Mouse (Mus musculus): Measurements from ENCODE around the gene Cldn14. TPM values are rescaled to one million over a fixed set of nuclear protein-coding genes. Genes with fewer than 3 reads are reported as not detected.

Gene Cldn14
- polyA plus RNA-seq, 1 experiment from 2014 or later: 0.12 TPM

- no peaks in the 10 kb centered on the region for H3K36me3 ChIP-seq (ENCODE audit: insufficient read depth, low read length)
- H3K9ac ChIP-seq (replicated peaks; ENCODE audit: low read length): no peak overlapping the region
- H3K27ac ChIP-seq (ENCODE audit: low read length): no peak overlapping the region
- peaks cover 14% of the 10 kb centered on the region for H3K4me1 ChIP-seq (ENCODE audit: insufficient read depth, low read length)
- no peak for ATAC-seq (ENCODE audit: low FRiP score, low TSS enrichment)
- H3K27me3 ChIP-seq (ENCODE audit: insufficient read depth, low read length): no peaks in the 10 kb centered on the region; the same call in 1 of the 2 replicates
- H3K4me2 ChIP-seq (replicated peaks; ENCODE audit: low read depth, low read length): no peak overlapping the region
- H3K9me3 ChIP-seq (ENCODE audit: low read length): no peaks in the 10 kb centered on the region
- no peak overlapping the region for H3K4me3 ChIP-seq (ENCODE audit: low read length)
- WGBS: 73% methylated on average over 5 of the region's 5 CpGs
These were observed 85.7 kb downstream of the Cldn14 start for GRCm38 (mm10) chr16:93922835-93923389.

GRCm38 (mm10) chr16:93920673-93921072 is 88.0 kb downstream of the Cldn14 start:
- H3K27ac ChIP-seq (ENCODE audit: low read length): no peak overlapping the region
- no peak overlapping the region for H3K9ac ChIP-seq (replicated peaks; ENCODE audit: low read length)
- H3K9me3 ChIP-seq (ENCODE audit: low read length): no peaks in the 10 kb centered on the region
- no peaks in the 10 kb centered on the region; the same call in 1 of the 2 replicates for H3K27me3 ChIP-seq (ENCODE audit: insufficient read depth, low read length)
- ATAC-seq (ENCODE audit: low FRiP score, low TSS enrichment): no peak
- H3K36me3 ChIP-seq (ENCODE audit: insufficient read depth, low read length): no peaks in the 10 kb centered on the region
- H3K4me3 ChIP-seq (ENCODE audit: low read length): no peak overlapping the region
- peaks cover 16% of the 10 kb centered on the region for H3K4me1 ChIP-seq (ENCODE audit: insufficient read depth, low read length)
- 71% methylated on average over 4 of the region's 4 CpGs for WGBS
- H3K4me2 ChIP-seq (replicated peaks; ENCODE audit: low read depth, low read length): no peak overlapping the region

GRCm38 (mm10) chr16:93919189-93919588 is 89.4 kb downstream of the Cldn14 start:
- H3K9me3 ChIP-seq (ENCODE audit: low read length): no peaks in the 10 kb centered on the region
- WGBS: 74% methylated on average over 20 of the region's 20 CpGs
- H3K27ac ChIP-seq (ENCODE audit: low read length): no peak overlapping the region
- no peak for ATAC-seq (ENCODE audit: low FRiP score, low TSS enrichment)
- peaks cover 16% of the 10 kb centered on the region for H3K4me1 ChIP-seq (ENCODE audit: insufficient read depth, low read length)
- no peak overlapping the region for H3K4me3 ChIP-seq (ENCODE audit: low read length)
- no peak overlapping the region for H3K4me2 ChIP-seq (replicated peaks; ENCODE audit: low read depth, low read length)
- no peaks in the 10 kb centered on the region; the same call in 1 of the 2 replicates for H3K27me3 ChIP-seq (ENCODE audit: insufficient read depth, low read length)
- H3K36me3 ChIP-seq (ENCODE audit: insufficient read depth, low read length): no peaks in the 10 kb centered on the region
- no peak overlapping the region for H3K9ac ChIP-seq (replicated peaks; ENCODE audit: low read length)

- no peak overlapping the region for H3K27ac ChIP-seq (ENCODE audit: low read length)
- H3K9ac ChIP-seq (replicated peaks; ENCODE audit: low read length): no peak overlapping the region
- H3K4me1 ChIP-seq (ENCODE audit: insufficient read depth, low read length): peaks cover 16% of the 10 kb centered on the region
- no peak overlapping the region for H3K4me3 ChIP-seq (ENCODE audit: low read length)
- H3K27me3 ChIP-seq (ENCODE audit: insufficient read depth, low read length): no peaks in the 10 kb centered on the region; the same call in 1 of the 2 replicates
- 69% methylated on average over 8 of the region's 8 CpGs for WGBS
- no peak for ATAC-seq (ENCODE audit: low FRiP score, low TSS enrichment)
- peak overlapping the region; percentile 32; the same call in 1 of the 2 replicates for H3K4me2 ChIP-seq (replicated peaks; ENCODE audit: low read depth, low read length)
- no peaks in the 10 kb centered on the region for H3K9me3 ChIP-seq (ENCODE audit: low read length)
- no peaks in the 10 kb centered on the region for H3K36me3 ChIP-seq (ENCODE audit: insufficient read depth, low read length)
These were observed 90.0 kb downstream of the Cldn14 start for GRCm38 (mm10) chr16:93918679-93919060.

- H3K27me3 ChIP-seq (ENCODE audit: insufficient read depth, low read length): no peaks in the 10 kb centered on the region; the same call in 1 of the 2 replicates
- ATAC-seq (ENCODE audit: low FRiP score, low TSS enrichment): peak; percentile 39; the same call in 1 of the 2 replicates
- H3K4me1 ChIP-seq (ENCODE audit: insufficient read depth, low read length): peaks cover 16% of the 10 kb centered on the region
- no peak overlapping the region for H3K4me3 ChIP-seq (ENCODE audit: low read length)
- H3K27ac ChIP-seq (ENCODE audit: low read length): peak overlapping the region; percentile 80
- H3K36me3 ChIP-seq (ENCODE audit: insufficient read depth, low read length): no peaks in the 10 kb centered on the region
- peak overlapping the region; percentile 32; the same call in 1 of the 2 replicates for H3K4me2 ChIP-seq (replicated peaks; ENCODE audit: low read depth, low read length)
- H3K9me3 ChIP-seq (ENCODE audit: low read length): no peaks in the 10 kb centered on the region
- no peak overlapping the region for H3K9ac ChIP-seq (replicated peaks; ENCODE audit: low read length)
- 34% methylated on average over 22 of the region's 22 CpGs for WGBS
These were observed 90.6 kb downstream of the Cldn14 start for GRCm38 (mm10) chr16:93917712-93918678.

GRCm38 (mm10) chr16:93915338-93915849 is 93.2 kb downstream of the Cldn14 start:
- H3K9ac ChIP-seq (replicated peaks; ENCODE audit: low read length): no peak overlapping the region
- no peak overlapping the region for H3K4me2 ChIP-seq (replicated peaks; ENCODE audit: low read depth, low read length)
- H3K36me3 ChIP-seq (ENCODE audit: insufficient read depth, low read length): no peaks in the 10 kb centered on the region
- H3K4me3 ChIP-seq (ENCODE audit: low read length): no peak overlapping the region
- no peaks in the 10 kb centered on the region for H3K9me3 ChIP-seq (ENCODE audit: low read length)
- 37% methylated on average over 8 of the region's 10 CpGs for WGBS
- H3K27ac ChIP-seq (ENCODE audit: low read length): no peak overlapping the region
- peaks cover 27% of the 10 kb centered on the region for H3K4me1 ChIP-seq (ENCODE audit: insufficient read depth, low read length)
- H3K27me3 ChIP-seq (ENCODE audit: insufficient read depth, low read length): no peaks in the 10 kb centered on the region
- ATAC-seq (ENCODE audit: low FRiP score, low TSS enrichment): no peak

GRCm38 (mm10) chr16:93913881-93914576 is 94.6 kb downstream of the Cldn14 start:
- H3K36me3 ChIP-seq (ENCODE audit: insufficient read depth, low read length): no peaks in the 10 kb centered on the region
- H3K9ac ChIP-seq (replicated peaks; ENCODE audit: low read length): no peak overlapping the region
- no peak overlapping the region for H3K4me3 ChIP-seq (ENCODE audit: low read length)
- H3K9me3 ChIP-seq (ENCODE audit: low read length): no peaks in the 10 kb centered on the region
- H3K4me2 ChIP-seq (replicated peaks; ENCODE audit: low read depth, low read length): no peak overlapping the region
- H3K27me3 ChIP-seq (ENCODE audit: insufficient read depth, low read length): no peaks in the 10 kb centered on the region
- ATAC-seq (ENCODE audit: low FRiP score, low TSS enrichment): no peak
- no peak overlapping the region for H3K27ac ChIP-seq (ENCODE audit: low read length)
- H3K4me1 ChIP-seq (ENCODE audit: insufficient read depth, low read length): peaks cover 22% of the 10 kb centered on the region
- WGBS: 68% methylated on average over 10 of the region's 10 CpGs

- ATAC-seq (ENCODE audit: low FRiP score, low TSS enrichment): 0 out of 2 replicates have a peak, but pooled peaks have one; percentile 25
- Histone ChIP-seq H3K9me3 (ENCODE audit: low read length) (no peaks in the 10 kb centered on the region), H3K27me3 (ENCODE audit: insufficient read depth, low read length) (no peaks in the 10 kb centered on the region), H3K36me3 (ENCODE audit: insufficient read depth, low read length) (no peaks in the 10 kb centered on the region), H3K4me2 (replicated peaks; ENCODE audit: low read depth, low read length) (no peak overlapping the region), H3K27ac (ENCODE audit: low read length) (peak overlapping the region; percentile 68; the same call in 1 of the 2 replicates), H3K9ac (replicated peaks; ENCODE audit: low read length) (no peak overlapping the region), H3K4me3 (ENCODE audit: low read length) (no peak overlapping the region), H3K4me1 (ENCODE audit: insufficient read depth, low read length) (peaks cover 12% of the 10 kb centered on the region)
- 43% methylated on average over 3 of the region's 3 CpGs for WGBS
These were observed 95.8 kb downstream of the Cldn14 start for GRCm38 (mm10) chr16:93912808-93913207.

- Histone ChIP-seq H3K4me2 (replicated peaks; ENCODE audit: low read depth, low read length) (no peak overlapping the region), H3K27ac (ENCODE audit: low read length) (peak overlapping the region; percentile 68)
These were observed 96.5 kb downstream of the Cldn14 start for GRCm38 (mm10) chr16:93912158-93912557.

More at GRCm38 (mm10) chr16:93912158-93912557, 96.5 kb downstream of the Cldn14 start:
- no peak overlapping the region for H3K4me3 ChIP-seq (ENCODE audit: low read length)
- H3K9me3 ChIP-seq (ENCODE audit: low read length): no peaks in the 10 kb centered on the region
- H3K27me3 ChIP-seq (ENCODE audit: insufficient read depth, low read length): no peaks in the 10 kb centered on the region
- WGBS: 15% methylated on average over 5 of the region's 5 CpGs
- H3K36me3 ChIP-seq (ENCODE audit: insufficient read depth, low read length): no peaks in the 10 kb centered on the region
- H3K4me1 ChIP-seq (ENCODE audit: insufficient read depth, low read length): peaks cover 16% of the 10 kb centered on the region
- ATAC-seq (ENCODE audit: low FRiP score, low TSS enrichment): peak; percentile 95
- H3K9ac ChIP-seq (replicated peaks; ENCODE audit: low read length): no peak overlapping the region
